Mouse (Mus musculus): ENCODE results near the gene Ccdc103.

Ccdc103 gene

DNA sequence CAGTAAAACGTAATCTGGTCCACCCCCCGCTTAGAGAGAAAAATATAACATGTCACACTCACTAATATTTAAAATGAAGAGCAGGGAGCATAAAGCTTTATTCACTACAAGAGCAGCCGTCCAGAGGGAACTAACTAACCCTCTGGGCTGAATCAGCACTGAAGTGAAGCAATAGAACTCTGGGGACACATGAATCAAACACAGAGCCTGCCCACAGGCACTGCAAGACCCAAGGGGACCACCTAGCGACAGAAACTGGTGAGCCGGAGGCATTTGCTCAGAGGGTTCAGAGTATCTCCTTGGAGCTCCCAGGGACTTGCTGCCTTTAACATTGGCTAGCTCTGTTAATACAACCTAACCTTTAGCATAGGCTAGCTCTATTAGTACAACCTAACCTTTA lies 9.1 kb downstream of the Ccdc103 start:
- in situ Hi-C loops (cut with MboI, MseI), result loop anchor here (5.0 kb wide), 1 partner anchor 102 kb away; no protein-coding TSS in a partner anchor

DNA sequence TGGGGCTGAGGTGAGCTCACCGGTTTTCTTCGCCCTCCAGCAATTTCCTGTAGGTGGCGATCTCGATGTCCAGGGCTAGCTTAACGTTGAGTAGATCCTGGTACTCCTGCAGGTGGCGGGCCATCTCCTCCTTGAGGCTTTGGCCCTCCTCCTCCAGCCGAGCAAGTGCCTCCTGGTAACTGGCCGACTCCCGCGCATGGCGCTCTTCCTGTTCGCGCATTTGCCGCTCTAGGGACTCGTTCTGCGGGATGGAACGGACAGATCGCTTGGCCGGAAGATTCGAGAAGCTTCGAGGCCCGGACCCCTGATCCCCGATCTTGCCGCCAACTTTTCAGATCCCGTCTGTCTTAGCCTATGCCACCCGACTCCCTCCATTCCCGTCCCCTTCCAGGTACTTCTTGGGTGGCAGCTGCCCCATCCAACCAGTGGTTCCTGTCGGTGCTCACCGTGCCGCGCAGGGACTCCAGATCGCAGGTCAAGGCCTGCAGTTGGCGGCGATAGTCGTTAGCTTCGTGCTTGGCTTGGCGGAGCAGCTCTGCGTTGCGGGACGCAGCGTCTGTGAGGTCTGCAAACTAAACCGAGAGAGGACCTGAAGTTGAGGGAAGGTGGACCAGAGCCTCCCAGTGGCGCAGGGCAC lies 12.1 kb downstream of the Ccdc103 start:
- in situ Hi-C loops (cut with MboI, MseI), result loop anchor here (5.0 kb wide), 1 partner anchor 99 kb away; no protein-coding TSS in a partner anchor

DNA sequence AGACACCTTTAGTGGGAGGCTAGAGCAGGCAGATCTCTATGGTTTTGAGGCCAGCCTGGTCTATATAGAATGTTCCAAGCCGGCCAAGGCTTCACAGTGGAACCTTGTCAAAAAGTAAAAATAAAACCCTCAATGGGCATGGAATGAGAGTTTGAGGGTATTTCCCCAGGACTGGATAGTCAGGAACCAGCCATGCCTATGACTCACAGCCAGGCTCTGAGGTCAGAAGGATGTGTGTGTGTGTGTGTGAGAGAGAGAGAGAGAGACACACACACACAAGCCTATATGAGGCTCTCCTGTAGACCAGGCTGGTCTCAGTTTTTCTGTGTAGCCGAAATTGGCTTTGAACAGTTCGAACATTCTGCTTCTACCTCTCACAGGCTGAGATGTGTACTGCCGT lies 13.7 kb downstream of the Ccdc103 start:
- in situ Hi-C loops (cut with MboI, MseI), result loop anchor here (5.0 kb wide), 1 partner anchor 98 kb away; no protein-coding TSS in a partner anchor

DNA sequence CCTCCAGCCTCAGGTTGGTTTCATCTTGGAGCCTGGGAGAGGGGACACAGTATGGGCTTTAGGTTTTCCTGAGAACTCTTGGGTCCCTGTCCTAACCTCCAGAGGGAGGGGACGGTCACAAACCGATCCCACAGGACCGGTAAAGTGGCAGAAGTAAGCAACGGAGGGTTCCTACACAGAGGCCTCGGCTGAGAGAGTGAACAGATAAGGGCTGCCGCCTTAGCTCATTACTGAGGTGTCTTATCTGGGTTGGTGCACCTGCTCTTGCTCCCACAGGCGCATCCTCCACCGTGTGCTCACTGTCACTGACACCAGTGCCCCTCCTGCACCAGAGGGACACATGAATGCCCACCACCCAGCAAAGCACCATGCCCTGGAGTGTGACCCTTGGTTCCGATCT lies 14.8 kb downstream of the Ccdc103 start:
- in situ Hi-C loops (cut with MboI, MseI), result no loop called here

DNA sequence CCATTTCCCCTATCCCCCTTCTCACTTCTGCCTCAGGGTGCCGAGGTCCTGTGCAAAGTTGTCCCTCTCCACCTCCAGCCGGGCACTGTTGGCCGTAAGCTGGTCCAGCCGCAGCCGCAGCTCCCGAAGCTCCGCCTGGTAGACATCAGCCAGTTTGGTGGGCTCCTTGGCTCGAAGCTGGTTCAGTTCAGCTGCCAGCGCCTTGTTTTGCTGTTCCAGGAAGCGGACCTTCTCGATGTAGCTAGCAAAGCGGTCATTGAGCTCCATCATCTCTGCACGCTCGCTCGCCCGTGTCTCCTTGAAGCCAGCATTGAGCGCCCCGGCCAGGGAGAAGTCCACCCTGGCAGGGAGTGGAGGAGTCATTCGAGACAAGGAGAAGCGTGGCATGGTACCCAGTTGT lies 15.6 kb downstream of the Ccdc103 start:
- in situ Hi-C loops (cut with MboI, MseI), result no loop called here

DNA sequence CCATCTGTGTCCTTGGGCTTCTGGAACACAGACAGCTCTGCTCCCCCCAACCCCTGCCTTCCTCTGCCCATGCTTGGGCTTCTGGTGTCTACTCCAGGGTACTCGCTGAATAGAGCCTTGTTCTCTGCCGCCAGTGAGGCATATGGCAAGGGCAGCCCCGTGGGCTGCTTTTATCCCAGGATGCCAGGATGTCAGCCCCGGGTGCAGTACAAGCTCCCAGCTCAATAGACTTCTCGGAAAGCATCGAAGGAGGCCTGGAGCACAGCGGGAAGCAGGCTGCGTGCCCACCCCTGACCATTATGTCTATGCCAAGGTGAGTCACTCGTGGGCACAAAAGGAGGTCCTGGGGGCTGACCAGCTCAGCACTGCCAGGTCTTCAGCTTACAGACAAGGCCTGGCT lies 17.4 kb downstream of the Ccdc103 start:
- in situ Hi-C loops (cut with MboI, MseI), result no loop called here

DNA sequence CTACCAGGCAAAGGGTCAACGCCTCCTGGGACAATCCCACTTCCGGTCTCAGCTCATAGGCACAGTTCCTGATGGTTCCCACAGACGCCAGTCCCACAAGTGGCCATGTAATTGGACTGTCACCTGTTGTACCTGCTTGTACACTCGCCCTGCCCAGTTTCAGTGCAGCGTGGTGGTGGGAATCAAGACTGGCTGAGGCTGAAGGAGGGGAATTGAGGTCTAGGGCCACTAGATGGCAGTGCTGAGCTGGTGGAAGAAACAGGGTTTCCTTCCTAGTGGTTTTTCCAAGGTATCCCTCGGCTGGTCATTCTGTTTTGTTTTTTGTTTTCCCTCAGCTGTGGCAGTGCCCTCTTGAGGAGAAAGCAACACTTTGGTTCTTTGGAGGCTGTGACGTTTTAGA lies 19.8 kb downstream of the Ccdc103 start, which contains the start of gene Gfap:
Gfap (minus strand) TSS at position 150 of the 400 bp plus-strand sequence.
- in situ Hi-C loops (cut with MboI, MseI), result no loop called here

DNA sequence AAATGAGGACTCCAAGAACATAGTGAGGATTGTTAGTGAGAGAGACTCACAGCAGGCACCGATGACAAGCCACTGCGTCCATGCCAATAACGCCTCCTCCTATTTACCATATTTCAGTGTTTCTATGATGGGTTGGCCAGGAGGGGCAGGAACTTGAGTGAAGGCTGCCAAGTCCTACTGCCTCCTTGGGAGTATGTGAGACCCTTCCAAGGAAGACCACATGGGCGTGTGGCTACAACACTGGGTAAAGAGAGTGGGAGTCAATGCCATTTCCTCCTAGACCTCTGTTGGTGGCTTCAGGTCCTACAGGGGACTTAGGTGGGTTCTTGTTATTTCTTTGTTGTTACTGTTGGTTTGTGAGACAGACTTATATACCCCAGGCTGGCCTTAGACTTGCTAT lies 20.2 kb downstream of the Ccdc103 start:
- in situ Hi-C loops (cut with MboI, MseI), result no loop called here

DNA sequence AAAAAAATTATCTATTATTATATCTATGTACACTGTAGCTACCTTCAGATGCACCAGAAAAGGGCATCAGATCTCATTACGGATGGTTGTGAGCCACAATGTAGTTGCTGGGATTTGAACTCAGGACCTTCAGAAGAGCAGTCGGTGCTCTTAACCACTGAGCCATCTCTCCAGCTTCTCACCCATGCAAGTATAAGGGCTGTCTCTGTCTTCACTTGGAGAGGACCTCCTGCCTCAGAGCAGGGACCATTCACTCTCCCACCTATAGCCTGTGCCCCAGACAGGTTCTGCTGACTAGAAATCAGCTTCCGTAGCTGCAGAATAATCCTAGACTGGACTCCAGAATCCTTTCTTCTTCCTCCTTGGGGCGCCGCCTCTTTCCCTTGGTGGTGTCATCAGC lies 21.1 kb downstream of the Ccdc103 start:
- in situ Hi-C loops (cut with MboI, MseI), result no loop called here

DNA sequence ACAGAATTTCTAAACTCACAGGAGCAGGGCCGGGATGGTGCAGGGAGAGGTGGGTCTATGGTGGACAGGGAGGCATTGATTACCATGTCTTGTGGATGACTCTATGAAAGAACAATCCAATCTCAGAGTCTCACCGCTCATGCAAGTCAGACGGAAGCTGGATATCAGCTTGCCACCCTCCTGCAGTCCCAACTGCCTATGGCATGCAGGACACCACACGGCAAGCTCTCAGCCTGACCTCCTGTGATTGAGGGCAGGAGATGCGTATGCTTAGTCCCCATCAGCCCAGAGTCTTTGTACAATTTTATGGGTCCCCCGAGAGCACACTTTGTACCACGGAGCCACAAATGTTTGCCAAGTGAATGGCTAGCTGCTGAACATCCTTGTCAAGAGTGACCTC lies 22.6 kb downstream of the Ccdc103 start:
- in situ Hi-C loops (cut with MboI, MseI), result no loop called here

DNA sequence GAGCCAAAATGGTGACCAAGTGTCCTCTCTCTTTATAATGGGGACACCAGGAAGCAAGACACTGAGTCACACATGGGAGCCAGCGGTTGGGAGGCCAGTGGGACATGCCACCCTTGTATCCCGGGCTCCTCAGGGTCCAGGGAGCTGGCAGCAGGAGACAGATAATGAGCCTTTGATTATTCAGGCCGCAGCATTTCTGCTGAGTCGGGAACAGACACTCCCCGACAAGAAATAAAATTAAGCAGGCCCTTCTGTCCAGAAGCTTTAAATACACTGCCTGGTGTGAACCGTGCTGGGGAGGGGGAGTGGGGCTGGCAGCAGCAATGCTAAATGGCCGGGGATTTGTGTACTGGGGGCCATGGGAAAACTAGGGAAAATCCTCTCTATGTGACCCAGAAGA lies 30.4 kb downstream of the Ccdc103 start:
- in situ Hi-C loops (cut with MboI, MseI), result no loop called here

DNA sequence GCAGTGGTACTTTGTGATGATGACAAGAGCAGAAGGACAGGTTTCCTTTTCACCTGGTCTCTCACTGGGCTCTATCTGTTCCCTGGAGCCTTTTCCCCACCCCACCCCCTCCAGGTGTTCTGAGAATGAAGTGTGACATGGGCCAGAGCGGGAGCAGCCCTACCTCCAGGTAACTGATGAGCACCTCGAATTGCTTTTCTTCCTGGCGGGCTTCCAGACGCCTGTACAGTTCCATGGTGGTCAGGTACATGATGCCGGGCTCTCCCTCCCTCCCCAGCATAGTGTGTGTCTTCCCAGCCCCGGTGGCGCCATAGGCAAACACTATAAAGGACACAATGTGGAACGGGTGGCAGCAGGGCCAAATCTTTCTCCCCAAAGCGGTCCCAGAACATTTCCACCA lies 34.4 kb downstream of the Ccdc103 start:
- in situ Hi-C loops (cut with MboI, MseI), result no loop called here

DNA sequence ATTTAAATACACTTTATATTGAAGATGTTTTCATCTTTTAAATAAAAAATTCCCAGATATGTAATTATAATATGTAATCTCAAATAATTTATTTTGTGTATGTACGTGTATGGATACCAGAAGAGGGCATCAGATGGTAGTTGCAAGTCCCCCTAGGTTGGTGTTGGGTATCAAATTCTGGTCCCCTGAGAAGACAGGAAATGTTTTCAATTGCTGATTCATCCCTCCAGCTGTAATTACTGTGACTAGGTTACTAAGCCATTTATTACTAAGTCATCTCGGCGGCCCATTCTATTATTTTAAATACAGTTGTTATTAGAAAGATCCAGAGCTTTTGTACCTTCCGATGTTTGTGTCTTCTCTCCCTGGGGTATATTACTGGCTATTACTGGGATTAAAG lies 37.1 kb downstream of the Ccdc103 start:
- in situ Hi-C loops (cut with MboI, MseI), result no loop called here

DNA sequence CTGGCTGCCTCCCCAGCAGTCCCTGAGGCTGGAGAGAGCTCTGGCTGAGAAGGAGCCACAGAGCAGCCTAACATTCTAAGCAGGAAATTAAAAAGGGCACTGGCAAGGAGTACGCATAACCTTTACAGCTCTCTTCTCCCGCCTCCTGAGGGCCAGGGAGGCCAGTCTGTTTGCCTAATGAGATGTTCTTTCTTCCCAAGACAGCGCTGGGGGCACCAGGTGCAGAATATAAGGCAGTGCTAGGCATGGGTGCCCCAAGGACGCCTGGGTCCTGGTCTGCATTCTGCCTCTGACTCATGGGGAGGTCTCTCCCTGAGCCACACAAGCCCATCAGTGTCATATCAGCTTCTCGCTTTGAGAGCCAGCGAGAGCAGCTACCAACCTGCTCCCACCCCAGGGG lies 40.5 kb downstream of the Ccdc103 start:
- in situ Hi-C loops (cut with MboI, MseI), result no loop called here

DNA sequence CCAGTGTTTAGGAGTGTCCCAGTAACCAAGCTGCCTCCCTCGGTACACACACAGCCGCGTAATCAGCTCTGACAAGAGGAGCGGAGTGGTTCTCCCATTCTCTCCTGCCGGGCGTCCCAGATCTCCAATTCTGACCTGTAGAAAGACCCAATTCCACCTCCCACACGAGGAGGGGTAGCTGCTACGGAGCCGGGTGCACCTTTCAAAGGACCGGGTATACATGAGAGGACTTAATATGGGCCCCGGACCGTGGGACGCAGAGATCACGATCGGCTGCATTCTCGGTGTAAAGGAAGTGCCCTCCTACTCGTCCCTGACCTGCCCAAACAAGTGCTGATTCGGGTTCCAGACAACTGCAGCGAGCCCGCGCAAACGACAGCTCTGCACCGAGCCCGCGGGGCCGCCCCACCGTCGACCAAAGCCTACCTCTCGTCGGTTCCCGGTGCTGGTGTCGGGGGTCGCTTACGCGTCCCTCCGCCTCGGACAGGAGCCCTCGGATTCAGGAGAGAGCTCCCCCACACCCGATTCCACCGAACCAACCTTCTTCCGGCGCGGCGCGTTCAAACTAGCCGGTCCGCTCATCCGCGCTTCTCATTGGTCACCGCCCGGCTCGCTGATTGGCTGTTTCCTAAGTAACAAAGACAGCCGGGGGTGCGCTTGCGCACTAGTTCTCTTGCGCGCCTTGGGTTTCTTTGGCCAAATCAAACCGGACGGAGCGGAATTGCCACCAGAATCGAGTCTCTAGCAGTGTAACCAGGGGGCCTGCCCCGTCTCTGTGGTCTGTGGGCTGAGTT lies 43.8 kb downstream of the Ccdc103 start, which contains the start of gene Kif18b:
Kif18b (minus strand) TSS at position 568 of the 794 bp plus-strand sequence.
- in situ Hi-C loops (cut with MboI, MseI), result no loop called here

DNA sequence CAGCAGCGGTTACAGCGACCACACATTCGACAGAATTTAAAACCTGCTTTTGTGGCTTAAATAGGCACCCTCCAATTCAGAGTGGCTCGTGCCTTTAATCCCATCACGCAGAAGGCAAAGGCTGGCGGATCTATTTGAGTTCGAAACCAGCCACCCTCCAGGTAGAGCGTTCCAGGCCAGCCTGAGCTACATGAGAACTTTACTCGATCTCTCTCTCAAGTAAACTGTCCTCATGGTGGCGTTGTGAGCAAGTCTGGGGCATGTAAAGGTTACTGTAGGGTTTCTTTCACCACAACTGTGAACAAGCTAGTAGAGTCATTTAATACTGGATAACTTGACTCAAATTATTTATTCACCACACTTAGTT lies 44.3 kb downstream of the Ccdc103 start:
- in situ Hi-C loops (cut with MboI, MseI), result no loop called here

DNA sequence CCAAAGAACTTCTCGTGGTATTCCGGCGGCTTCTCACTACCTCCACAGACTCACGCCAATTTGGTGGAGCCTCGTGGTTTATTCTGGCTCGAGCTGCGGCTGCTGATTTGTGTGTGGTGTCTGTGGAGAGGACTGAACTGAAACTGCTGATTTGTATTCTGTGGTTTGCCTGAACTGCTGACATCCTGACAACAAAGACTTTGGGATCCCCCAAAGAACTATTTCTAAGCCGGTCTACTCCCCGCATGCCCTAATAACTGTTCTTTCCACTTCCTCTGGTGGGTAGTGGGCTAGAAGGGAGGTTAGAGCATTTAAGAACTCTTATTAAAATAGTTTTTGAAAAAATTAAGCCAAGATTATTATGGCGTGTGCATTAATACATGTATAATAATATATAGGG lies 49.7 kb downstream of the Ccdc103 start:
- in situ Hi-C loops (cut with MboI, MseI), result no loop called here
